Mouse (Mus musculus): Measurements from ENCODE around the gene Ptprd. TPM values are rescaled to one million over a fixed set of nuclear protein-coding genes. Genes with fewer than 3 reads are reported as not detected.

Ptprd gene
- total RNA-seq, 1 experiment = 1.3 TPM

- TF ChIP-seq MAFK (IDR thresholded peaks at IDR 0.05; ENCODE audit: insufficient read depth, low read depth, low read length) = no peak
- TF ChIP-seq CHD2 (IDR thresholded peaks at IDR 0.05; ENCODE audit: low read depth, low read length) = no peak
- TF ChIP-seq ZC3H11A (IDR thresholded peaks at IDR 0.05; ENCODE audit: borderline replicate concordance, low read depth, low read length) = no peak
- TF ChIP-seq ZNF384 (IDR thresholded peaks at IDR 0.05; ENCODE audit: low read depth, low read length) = no peak
- TF ChIP-seq HCFC1 (IDR thresholded peaks at IDR 0.05; ENCODE audit: borderline replicate concordance, insufficient read depth, low read length) = no peak
- H3K9ac ChIP-seq (ENCODE audit: insufficient read depth, low read depth, low read length, poor library complexity, severe bottlenecking) = no peak overlapping the region
- in situ Hi-C loops (cut with MboI; ENCODE audit: low sequenced_read_pairs in 2 of 2, unreplicated experiment in 2 of 2) = no loop called here
These were observed 1743.2 kb downstream of the Ptprd start for GRCm38 (mm10) chr4:76468366-76469100.

GRCm38 (mm10) chr4:76464682-76465081, 1747.1 kb downstream of the Ptprd start:
- H3K4me1 ChIP-seq (ENCODE audit: control insufficient read depth in 2 of 2, insufficient read depth in 2 of 2, low read length in 2 of 2, poor library complexity in 1 of 2) = no peaks in the 10 kb centered on the region
- no peaks in the 10 kb centered on the region for H3K9me3 ChIP-seq (ENCODE audit: control insufficient read depth, insufficient read depth, low read depth, low read length)
- in situ Hi-C loops (cut with MboI; ENCODE audit: low sequenced_read_pairs in 2 of 2, unreplicated experiment in 2 of 2) = no loop called here
- H3K27ac ChIP-seq (ENCODE audit: insufficient read depth, low read depth, low read length, poor library complexity, severe bottlenecking) = no peak overlapping the region
- no peaks in the 10 kb centered on the region for H3K36me3 ChIP-seq (ENCODE audit: control insufficient read depth, insufficient read depth, low read length, poor library complexity, severe bottlenecking)
- no peak overlapping the region for H3K4me3 ChIP-seq (ENCODE audit: insufficient read depth in 1 of 2, low read depth in 1 of 2, low read length in 2 of 2, poor library complexity in 1 of 2, severe bottlenecking in 1 of 2)
- TF ChIP-seq MAFK (IDR thresholded peaks at IDR 0.05; ENCODE audit: insufficient read depth, low read depth, low read length) (no peak), HCFC1 (IDR thresholded peaks at IDR 0.05; ENCODE audit: borderline replicate concordance, insufficient read depth, low read length) (no peak), ZNF384 (IDR thresholded peaks at IDR 0.05; ENCODE audit: low read depth, low read length) (no peak), CHD2 (IDR thresholded peaks at IDR 0.05; ENCODE audit: low read depth, low read length) (no peak), ZC3H11A (IDR thresholded peaks at IDR 0.05; ENCODE audit: borderline replicate concordance, low read depth, low read length) (no peak)
- no peak overlapping the region for H3K9ac ChIP-seq (ENCODE audit: insufficient read depth, low read depth, low read length, poor library complexity, severe bottlenecking)
- no peak for DNase-seq (ENCODE audit: low read depth, low spot score)

More at GRCm38 (mm10) chr4:76468366-76469100, 1743.2 kb downstream of the Ptprd start:
- H3K36me3 ChIP-seq (ENCODE audit: control insufficient read depth, insufficient read depth, low read length, poor library complexity, severe bottlenecking) = no peaks in the 10 kb centered on the region
- H3K4me1 ChIP-seq (ENCODE audit: control insufficient read depth in 2 of 2, insufficient read depth in 2 of 2, low read length in 2 of 2, poor library complexity in 1 of 2) = no peaks in the 10 kb centered on the region
- H3K27ac ChIP-seq (ENCODE audit: insufficient read depth, low read depth, low read length, poor library complexity, severe bottlenecking) = no peak overlapping the region
- H3K9me3 ChIP-seq (ENCODE audit: control insufficient read depth, insufficient read depth, low read depth, low read length) = no peaks in the 10 kb centered on the region
- DNase-seq (ENCODE audit: low read depth, low spot score) = no peak
- H3K4me3 ChIP-seq (ENCODE audit: insufficient read depth in 1 of 2, low read depth in 1 of 2, low read length in 2 of 2, poor library complexity in 1 of 2, severe bottlenecking in 1 of 2) = no peak overlapping the region

- Histone ChIP-seq H3K4me3 (ENCODE audit: insufficient read depth in 1 of 2, low read depth in 1 of 2, low read length in 2 of 2, poor library complexity in 1 of 2, severe bottlenecking in 1 of 2) (no peak overlapping the region), H3K4me1 (ENCODE audit: control insufficient read depth in 2 of 2, insufficient read depth in 2 of 2, low read length in 2 of 2, poor library complexity in 1 of 2) (no peaks in the 10 kb centered on the region), H3K9me3 (ENCODE audit: control insufficient read depth, insufficient read depth, low read depth, low read length) (no peaks in the 10 kb centered on the region), H3K9ac (ENCODE audit: insufficient read depth, low read depth, low read length, poor library complexity, severe bottlenecking) (no peak overlapping the region), H3K27ac (ENCODE audit: insufficient read depth, low read depth, low read length, poor library complexity, severe bottlenecking) (no peak overlapping the region), H3K36me3 (ENCODE audit: control insufficient read depth, insufficient read depth, low read length, poor library complexity, severe bottlenecking) (no peaks in the 10 kb centered on the region)
- no peak for DNase-seq (ENCODE audit: low read depth, low spot score)
- in situ Hi-C loops (cut with MboI; ENCODE audit: low sequenced_read_pairs in 2 of 2, unreplicated experiment in 2 of 2) = no loop called here
- no peak for TF ChIP-seq ZNF384 (IDR thresholded peaks at IDR 0.05; ENCODE audit: low read depth, low read length)
These were observed 1750.4 kb downstream of the Ptprd start for GRCm38 (mm10) chr4:76461336-76461735.

- no peaks in the 10 kb centered on the region for H3K36me3 ChIP-seq (ENCODE audit: control insufficient read depth, insufficient read depth, low read length, poor library complexity, severe bottlenecking)
- no peak overlapping the region for H3K27ac ChIP-seq (ENCODE audit: insufficient read depth, low read depth, low read length, poor library complexity, severe bottlenecking)
- no peaks in the 10 kb centered on the region for H3K4me1 ChIP-seq (ENCODE audit: control insufficient read depth in 2 of 2, insufficient read depth in 2 of 2, low read length in 2 of 2, poor library complexity in 1 of 2)
- in situ Hi-C loops (cut with MboI; ENCODE audit: low sequenced_read_pairs in 2 of 2, unreplicated experiment in 2 of 2) = no loop called here
- TF ChIP-seq ZC3H11A (IDR thresholded peaks at IDR 0.05; ENCODE audit: borderline replicate concordance, low read depth, low read length) = no peak
- TF ChIP-seq ZNF384 (IDR thresholded peaks at IDR 0.05; ENCODE audit: low read depth, low read length) = no peak
- TF ChIP-seq CHD2 (IDR thresholded peaks at IDR 0.05; ENCODE audit: low read depth, low read length) = no peak
- no peak for TF ChIP-seq HCFC1 (IDR thresholded peaks at IDR 0.05; ENCODE audit: borderline replicate concordance, insufficient read depth, low read length)
- no peak for TF ChIP-seq MAFK (IDR thresholded peaks at IDR 0.05; ENCODE audit: insufficient read depth, low read depth, low read length)
- no peak overlapping the region for H3K4me3 ChIP-seq (ENCODE audit: insufficient read depth in 1 of 2, low read depth in 1 of 2, low read length in 2 of 2, poor library complexity in 1 of 2, severe bottlenecking in 1 of 2)
- no peaks in the 10 kb centered on the region for H3K9me3 ChIP-seq (ENCODE audit: control insufficient read depth, insufficient read depth, low read depth, low read length)
- H3K9ac ChIP-seq (ENCODE audit: insufficient read depth, low read depth, low read length, poor library complexity, severe bottlenecking) = no peak overlapping the region
- DNase-seq (ENCODE audit: low read depth, low spot score) = no peak
These were observed 1751.2 kb downstream of the Ptprd start for GRCm38 (mm10) chr4:76460556-76460955.

DNA sequence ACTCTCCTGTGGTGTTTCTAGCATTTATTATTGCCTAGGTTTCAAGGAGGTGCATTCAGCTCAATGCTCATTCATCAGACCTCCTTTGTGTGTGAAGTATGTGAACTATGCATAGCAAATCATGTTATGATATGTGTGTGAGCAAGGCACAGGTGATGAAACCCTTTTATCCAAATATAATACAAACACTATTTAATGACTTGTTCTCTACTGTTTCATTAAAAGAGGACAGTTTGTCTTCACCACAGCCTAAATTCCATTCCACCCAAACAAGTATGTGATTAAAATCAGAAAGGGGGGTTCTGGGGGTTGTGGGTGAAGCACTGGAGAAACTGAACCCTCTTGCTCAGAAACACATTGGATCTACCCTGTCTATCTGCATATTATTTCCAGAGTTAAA, 1752.1 kb downstream of the Ptprd start:
- H3K36me3 ChIP-seq (ENCODE audit: control insufficient read depth, insufficient read depth, low read length, poor library complexity, severe bottlenecking) = no peaks in the 10 kb centered on the region
- in situ Hi-C loops (cut with MboI; ENCODE audit: low sequenced_read_pairs in 2 of 2, unreplicated experiment in 2 of 2) = no loop called here
- no peak for DNase-seq (ENCODE audit: low read depth, low spot score)
- TF ChIP-seq HCFC1 (IDR thresholded peaks at IDR 0.05; ENCODE audit: borderline replicate concordance, insufficient read depth, low read length) (no peak), ZNF384 (IDR thresholded peaks at IDR 0.05; ENCODE audit: low read depth, low read length) (no peak), MAFK (IDR thresholded peaks at IDR 0.05; ENCODE audit: insufficient read depth, low read depth, low read length) (no peak), CHD2 (IDR thresholded peaks at IDR 0.05; ENCODE audit: low read depth, low read length) (no peak), ZC3H11A (IDR thresholded peaks at IDR 0.05; ENCODE audit: borderline replicate concordance, low read depth, low read length) (no peak)
- no peak overlapping the region for H3K9ac ChIP-seq (ENCODE audit: insufficient read depth, low read depth, low read length, poor library complexity, severe bottlenecking)
- no peak overlapping the region for H3K4me3 ChIP-seq (ENCODE audit: insufficient read depth in 1 of 2, low read depth in 1 of 2, low read length in 2 of 2, poor library complexity in 1 of 2, severe bottlenecking in 1 of 2)
- no peaks in the 10 kb centered on the region for H3K9me3 ChIP-seq (ENCODE audit: control insufficient read depth, insufficient read depth, low read depth, low read length)
- H3K27ac ChIP-seq (ENCODE audit: insufficient read depth, low read depth, low read length, poor library complexity, severe bottlenecking) = no peak overlapping the region
- no peaks in the 10 kb centered on the region for H3K4me1 ChIP-seq (ENCODE audit: control insufficient read depth in 2 of 2, insufficient read depth in 2 of 2, low read length in 2 of 2, poor library complexity in 1 of 2)
